Mouse (Mus musculus) liver, adult (tissue): ENCODE results near the gene Nphp4.

ENCODE experiments used
- GATA4 ChIP-seq: IDR thresholded peaks from 2 replicates; pipeline ENCODE4 v1.6.1; 2014; ENCODE audit warnings: mild to moderate bottlenecking, low read length; ENCODE audit not compliant: insufficient replicate concordance

Nphp4 gene

GRCm38 (mm10) chr4:152476427-152477023 is at the start of gene Nphp4:
Gene Nphp4, plus strand, starts transcription at chr4:152476706.
- no peak for TF ChIP-seq GATA4

DNA sequence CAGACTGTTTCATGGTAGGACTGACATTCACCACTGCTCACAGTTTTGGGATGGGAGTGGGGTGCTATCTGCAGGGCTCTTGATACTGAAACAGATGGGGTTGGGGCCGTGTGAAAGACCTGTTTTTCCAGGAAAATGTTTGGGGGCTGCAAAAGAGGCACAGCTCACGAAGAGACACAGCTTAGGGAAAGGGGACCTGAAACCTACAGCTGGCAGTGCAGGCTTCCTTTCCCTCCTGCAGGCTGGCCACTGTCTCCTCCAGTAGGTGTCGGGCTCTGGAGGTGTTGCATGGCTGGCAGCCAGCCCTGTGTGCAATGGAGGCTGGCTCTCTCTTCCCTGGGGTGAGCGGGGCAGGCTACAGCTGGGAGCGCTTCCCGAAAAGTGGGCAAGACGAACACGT is 48.2 kb upstream of the Nphp4 start:
- TF ChIP-seq GATA4 = no peak

- TF ChIP-seq GATA4 = no peak
Observed at GRCm38 (mm10) chr4:152432308-152432707, 44.2 kb upstream of the Nphp4 start.

DNA sequence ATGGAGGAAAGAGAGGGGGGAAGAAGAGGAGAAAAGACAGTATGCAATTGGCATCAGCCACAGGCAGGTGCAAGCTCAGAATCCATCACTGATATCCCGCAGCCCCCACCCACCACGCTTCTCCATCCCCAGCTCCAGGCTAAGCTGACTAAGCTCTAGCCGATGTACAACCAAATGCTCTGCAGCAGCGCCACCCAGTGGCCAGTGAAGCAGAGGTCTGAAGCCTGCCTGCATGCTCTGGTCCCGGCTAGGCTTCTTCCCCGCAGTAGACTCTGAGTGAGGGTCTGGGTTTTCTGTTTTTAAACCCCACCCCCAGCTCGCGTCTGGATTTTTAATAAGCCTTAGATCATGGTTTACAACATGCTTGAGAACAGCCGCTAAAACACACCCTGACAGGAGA is 41.7 kb upstream of the Nphp4 start:
- no peak for TF ChIP-seq GATA4

- TF ChIP-seq GATA4 = no peak
Observed at GRCm38 (mm10) chr4:152435255-152435654, 41.3 kb upstream of the Nphp4 start.

DNA sequence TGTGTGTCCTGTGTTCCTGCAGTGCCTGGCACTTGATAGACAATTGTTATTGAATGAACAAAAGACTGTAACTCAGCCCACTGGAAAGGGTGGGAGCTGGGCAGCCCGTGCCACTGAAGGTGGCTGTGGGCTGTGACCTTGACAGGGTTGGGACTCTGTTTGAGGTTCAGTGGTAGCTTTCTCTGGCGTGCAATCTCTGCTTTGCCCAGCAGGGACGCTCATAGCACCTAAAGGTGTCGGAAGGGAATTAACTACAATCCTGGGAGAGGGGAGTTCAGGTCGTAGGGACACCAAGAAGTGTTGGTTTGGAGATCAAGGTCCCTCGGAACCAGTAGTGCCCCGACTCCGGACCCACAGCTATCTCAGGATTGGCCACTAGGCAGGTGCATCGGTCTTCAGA is 35.6 kb upstream of the Nphp4 start:
- TF ChIP-seq GATA4 = no peak

GRCm38 (mm10) chr4:152441536-152441935 is 35.0 kb upstream of the Nphp4 start:
- no peak for TF ChIP-seq GATA4

GRCm38 (mm10) chr4:152446178-152446577 is 30.3 kb upstream of the Nphp4 start:
- no peak for TF ChIP-seq GATA4

GRCm38 (mm10) chr4:152447731-152448665 is 28.5 kb upstream of the Nphp4 start:
- no peak for TF ChIP-seq GATA4

DNA sequence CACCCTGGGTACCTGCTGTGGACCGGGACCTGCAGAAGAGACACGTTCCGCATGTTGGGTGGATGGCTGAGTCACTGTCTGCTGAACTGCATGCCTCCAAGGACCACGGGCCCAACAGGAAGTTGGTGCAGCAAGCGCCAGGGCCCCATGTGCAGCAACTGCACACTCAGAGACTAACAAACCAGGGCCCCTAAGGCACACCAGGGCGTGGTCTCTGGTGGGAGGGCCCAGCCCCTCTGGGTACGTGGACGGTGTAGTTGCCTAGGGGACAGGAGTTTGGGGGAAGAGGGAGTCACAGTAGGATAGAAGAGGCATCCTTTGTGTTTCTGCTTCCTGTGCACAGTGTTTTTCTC is 27.9 kb upstream of the Nphp4 start:
- TF ChIP-seq GATA4 = no peak

GRCm38 (mm10) chr4:152451371-152451770 is 25.1 kb upstream of the Nphp4 start:
- TF ChIP-seq GATA4 = no peak

DNA sequence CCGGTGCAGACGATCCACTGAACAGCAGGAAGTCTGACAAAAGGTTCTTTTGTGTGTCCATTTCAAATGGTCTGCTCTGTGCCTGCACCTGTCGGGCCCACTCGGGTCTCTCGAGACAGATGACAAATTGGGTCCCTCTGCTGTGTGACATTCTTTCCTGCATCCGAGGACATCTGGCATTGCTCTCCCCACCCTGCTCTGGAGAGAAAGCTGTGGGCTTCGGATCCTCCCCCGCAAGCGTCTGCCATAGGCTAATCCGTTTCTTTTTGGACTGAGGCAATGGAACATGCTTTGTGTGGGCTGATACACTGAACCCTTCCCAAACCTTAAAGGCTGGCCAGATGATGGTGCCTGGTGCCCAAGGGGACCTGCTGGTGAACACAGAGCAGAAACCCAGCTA is 23.4 kb upstream of the Nphp4 start:
- no peak for TF ChIP-seq GATA4

- TF ChIP-seq GATA4 = no peak
Observed at GRCm38 (mm10) chr4:152454153-152454552, 22.4 kb upstream of the Nphp4 start.

DNA sequence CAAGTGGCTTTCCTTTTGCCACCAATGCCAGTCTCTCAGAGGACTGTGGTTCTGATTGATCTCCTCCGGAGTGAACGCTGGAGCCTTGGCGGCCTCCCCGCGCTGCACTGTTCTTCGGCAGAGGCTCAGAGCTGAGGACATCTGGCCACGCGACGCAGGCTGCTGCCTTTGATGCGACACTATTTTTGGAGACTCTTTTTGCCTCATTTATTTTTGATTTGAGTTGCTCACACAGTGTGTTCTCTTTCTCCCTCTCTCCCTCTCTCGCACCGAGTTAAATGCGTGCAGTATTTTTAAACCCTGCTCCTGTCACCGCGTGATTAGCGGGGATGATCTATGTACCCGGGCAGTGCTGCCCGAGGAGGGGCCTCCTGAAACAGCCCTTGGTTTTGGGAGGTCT is 19.9 kb upstream of the Nphp4 start:
- no peak for TF ChIP-seq GATA4

GRCm38 (mm10) chr4:152457673-152458072 is 18.8 kb upstream of the Nphp4 start:
- no peak for TF ChIP-seq GATA4

DNA sequence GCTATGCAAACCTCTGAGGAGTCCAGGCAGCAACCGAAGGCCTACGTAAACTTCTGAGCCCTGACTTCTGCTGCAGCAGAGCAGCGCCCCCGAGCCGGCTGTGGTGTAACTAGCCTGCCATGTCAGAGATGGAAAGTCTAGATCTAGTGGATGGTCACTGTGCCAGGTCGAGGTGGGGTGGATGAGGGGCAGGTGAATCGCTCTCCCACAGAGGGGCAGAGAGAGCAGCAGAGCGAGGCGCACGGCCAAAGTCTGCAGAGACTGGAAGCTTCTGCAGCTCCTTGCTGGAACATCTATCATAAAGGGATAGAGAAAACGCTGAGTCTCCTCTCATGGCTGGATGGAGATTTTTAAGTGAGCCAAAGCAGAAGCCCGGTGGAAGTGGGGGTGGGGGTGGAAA is 14.0 kb upstream of the Nphp4 start:
- TF ChIP-seq GATA4 = no peak
